Mouse (Mus musculus): ENCODE data around the gene Eya3. TPM values are rescaled to one million over a fixed set of nuclear protein-coding genes. Genes with fewer than 3 reads are reported as not detected.
"Not testable (repeated sequence)": the region's sequence is repeated elsewhere in the genome, so short reads cannot be mapped to it uniquely, and the experiment has no call there.

Eya3 gene
- polyA plus RNA-seq (2015; fragmentation: Nextera tagmentation; extraction: Ambion mirVana) = 11.1 and 16.2 TPM in 2 replicates

DNA sequence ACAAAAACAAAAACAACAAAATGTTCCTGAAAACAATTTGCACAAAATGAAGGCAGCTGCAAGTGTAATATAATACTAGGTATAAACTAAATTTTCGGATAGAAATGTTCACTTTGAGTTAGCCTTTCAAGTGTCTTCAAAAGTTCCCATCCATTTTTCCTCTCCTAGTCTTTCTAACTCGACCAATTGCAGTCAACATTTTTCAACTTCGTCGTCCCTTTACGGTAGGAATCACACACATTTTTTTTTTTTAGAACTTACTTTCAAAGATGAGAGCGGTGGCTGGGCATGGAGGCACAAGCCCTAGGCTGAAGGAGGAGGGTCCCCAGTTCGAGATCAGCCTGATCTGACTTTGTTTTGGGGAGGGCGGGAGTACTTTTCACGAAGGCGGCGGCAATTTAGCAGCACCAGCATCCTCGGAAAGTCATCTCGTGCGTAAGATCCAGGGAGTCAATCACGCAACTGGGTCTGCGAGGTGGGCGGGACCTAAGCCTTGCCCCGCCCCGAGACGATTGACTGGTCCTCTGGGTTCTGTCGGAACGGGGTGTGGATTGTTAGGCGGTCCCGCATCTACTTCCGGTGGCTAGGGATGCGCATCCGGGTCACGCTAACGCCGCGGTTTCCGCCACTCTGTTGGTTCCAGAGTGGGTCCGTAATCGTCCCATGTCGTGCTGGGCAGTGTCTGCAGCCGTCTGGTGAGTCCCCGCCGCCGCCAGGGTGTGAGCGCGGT, at the start of gene Eya3:
Eya3 (plus strand) TSS at position 527 of the 730 bp plus-strand sequence.
- H3K27me3 ChIP-seq (replicated peaks) = no peaks in the 10 kb centered on the region
- H3K9ac ChIP-seq (replicated peaks) = peak within 1 kb of the TSS; percentile 89
- no peaks in the 10 kb centered on the region for H3K9me3 ChIP-seq (replicated peaks)

DNA sequence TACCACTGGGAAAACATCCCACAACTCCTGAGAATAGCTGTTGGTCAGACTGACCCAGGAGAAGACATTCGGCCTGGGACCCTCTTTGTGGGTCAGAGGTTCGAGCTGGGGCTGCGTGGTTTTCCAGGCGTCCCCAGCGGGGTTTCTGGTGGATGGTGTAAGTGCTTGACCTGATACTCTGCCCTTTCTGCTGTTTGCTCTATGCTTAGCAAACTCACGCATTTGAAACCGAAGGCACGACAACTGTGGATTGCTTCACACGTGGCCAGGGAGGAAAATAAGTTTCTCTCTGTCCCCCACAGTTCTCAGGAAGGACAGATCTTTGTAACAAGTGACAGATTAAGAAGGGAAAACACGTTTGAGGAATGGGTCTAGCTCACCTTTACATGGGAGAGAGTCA, 48.1 kb upstream of the Eya3 start:
- 87% methylated on average over 10 of the region's 10 CpGs for WGBS
- ATAC-seq (ENCODE audit: low FRiP score) = no peak
- Histone ChIP-seq H3K4me3 (replicated peaks) (no peak overlapping the region), H3K36me3 (no peaks in the 10 kb centered on the region), H3K4me1 (no peaks in the 10 kb centered on the region), H3K4me2 (no peak overlapping the region), H3K27me3 (replicated peaks) (no peaks in the 10 kb centered on the region), H3K9ac (replicated peaks) (no peak overlapping the region), H3K9me3 (replicated peaks) (no peaks in the 10 kb centered on the region), H3K27ac (replicated peaks) (no peak overlapping the region)

More for the DNA sequence above, at the start of gene Eya3:
- Histone ChIP-seq H3K4me2 (peak within 1 kb of the TSS; percentile 93), H3K4me1 (peaks cover 16% of the 10 kb centered on the region), H3K36me3 (no peaks in the 10 kb centered on the region), H3K4me3 (replicated peaks) (peak within 1 kb of the TSS; percentile 98), H3K27ac (replicated peaks) (peak within 1 kb of the TSS; percentile 85)
- ATAC-seq (ENCODE audit: low FRiP score) = peak; percentile 98
- WGBS = under 1% methylated on average over 41 of the region's 41 CpGs

DNA sequence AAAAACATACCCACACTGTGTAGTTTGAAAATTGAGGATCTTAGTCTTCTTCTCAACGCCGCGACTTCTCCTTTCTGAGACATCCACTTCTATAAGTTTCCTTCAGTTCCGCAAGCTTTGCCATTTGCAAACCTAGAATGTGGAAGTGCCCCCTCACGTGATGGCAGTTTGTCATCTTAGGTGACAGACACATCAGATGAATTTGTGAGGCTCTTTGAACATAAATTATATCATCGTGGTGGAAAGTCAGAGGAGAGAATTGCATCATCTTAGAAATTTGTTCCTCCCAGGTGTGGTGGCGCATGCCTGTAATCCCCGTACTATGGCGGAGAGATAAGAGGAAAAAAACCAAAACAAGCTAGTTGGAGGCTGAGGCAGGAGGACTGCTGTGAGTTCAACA, 45.8 kb upstream of the Eya3 start:
- no peak for ATAC-seq (ENCODE audit: low FRiP score)
- no peak overlapping the region for H3K27ac ChIP-seq (replicated peaks)
- 89% methylated on average over 9 of the region's 9 CpGs for WGBS
- H3K27me3 ChIP-seq (replicated peaks) = no peaks in the 10 kb centered on the region
- no peak overlapping the region for H3K4me2 ChIP-seq
- H3K36me3 ChIP-seq = no peaks in the 10 kb centered on the region
- no peaks in the 10 kb centered on the region for H3K9me3 ChIP-seq (replicated peaks)
- no peaks in the 10 kb centered on the region for H3K4me1 ChIP-seq
- H3K4me3 ChIP-seq (replicated peaks) = no peak overlapping the region
- no peak overlapping the region for H3K9ac ChIP-seq (replicated peaks)

DNA sequence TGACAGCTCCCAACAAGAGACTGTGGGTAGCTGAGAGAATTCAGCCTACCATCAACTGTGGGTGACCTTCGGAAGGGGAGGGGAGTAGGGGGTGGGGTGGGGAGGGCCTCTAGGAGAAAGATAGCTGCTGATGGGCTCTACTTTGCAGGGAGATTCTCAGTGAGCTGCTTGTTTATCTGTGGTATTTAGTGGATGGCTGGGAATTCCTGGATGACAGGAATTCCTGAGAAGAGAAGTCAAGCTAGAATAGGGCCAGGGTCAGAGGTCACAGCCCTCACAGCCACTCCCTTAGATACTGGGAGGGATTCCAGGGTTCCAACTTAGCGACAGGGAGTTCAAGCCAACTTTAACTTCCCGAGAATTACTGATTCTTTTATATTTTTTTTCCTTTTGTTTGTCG, 44.6 kb upstream of the Eya3 start:
- no peak overlapping the region for H3K27ac ChIP-seq (replicated peaks)
- no peak overlapping the region for H3K4me3 ChIP-seq (replicated peaks)
- H3K4me2 ChIP-seq = no peak overlapping the region
- no peaks in the 10 kb centered on the region for H3K4me1 ChIP-seq
- H3K9me3 ChIP-seq (replicated peaks) = no peaks in the 10 kb centered on the region
- ATAC-seq (ENCODE audit: low FRiP score) = no peak
- H3K36me3 ChIP-seq = no peaks in the 10 kb centered on the region
- H3K27me3 ChIP-seq (replicated peaks) = no peaks in the 10 kb centered on the region
- no peak overlapping the region for H3K9ac ChIP-seq (replicated peaks)
- 47% methylated on average over 4 of the region's 4 CpGs for WGBS

DNA sequence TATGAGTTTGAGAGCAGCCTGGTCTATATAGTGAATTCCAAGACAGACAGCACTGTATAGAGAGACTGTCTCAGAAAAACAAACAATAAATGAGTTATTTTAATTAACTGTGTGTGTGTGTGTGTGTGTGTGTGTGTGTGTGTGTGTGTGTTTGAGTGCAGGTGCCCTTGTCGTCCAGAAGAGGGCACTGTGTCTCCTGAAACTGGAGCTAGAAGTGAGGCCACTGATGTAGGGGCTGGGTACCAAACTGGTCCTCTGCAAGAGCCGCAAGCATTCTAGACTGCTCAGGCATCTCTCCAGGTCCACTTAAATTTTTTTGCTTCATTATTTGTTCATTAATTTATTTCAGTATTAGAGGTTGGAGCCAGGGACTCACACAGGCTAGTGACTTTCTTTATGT, 39.9 kb upstream of the Eya3 start:
- H3K9ac ChIP-seq (replicated peaks) = no peak overlapping the region
- H3K9me3 ChIP-seq (replicated peaks) = no peaks in the 10 kb centered on the region
- H3K27ac ChIP-seq (replicated peaks) = no peak overlapping the region
- H3K4me3 ChIP-seq (replicated peaks) = no peak overlapping the region
- 91% methylated on average over 2 of the region's 2 CpGs for WGBS
- H3K4me2 ChIP-seq = no peak overlapping the region
- ATAC-seq (ENCODE audit: low FRiP score) = no peak
- H3K36me3 ChIP-seq = no peaks in the 10 kb centered on the region
- no peaks in the 10 kb centered on the region for H3K27me3 ChIP-seq (replicated peaks)
- H3K4me1 ChIP-seq = no peaks in the 10 kb centered on the region

DNA sequence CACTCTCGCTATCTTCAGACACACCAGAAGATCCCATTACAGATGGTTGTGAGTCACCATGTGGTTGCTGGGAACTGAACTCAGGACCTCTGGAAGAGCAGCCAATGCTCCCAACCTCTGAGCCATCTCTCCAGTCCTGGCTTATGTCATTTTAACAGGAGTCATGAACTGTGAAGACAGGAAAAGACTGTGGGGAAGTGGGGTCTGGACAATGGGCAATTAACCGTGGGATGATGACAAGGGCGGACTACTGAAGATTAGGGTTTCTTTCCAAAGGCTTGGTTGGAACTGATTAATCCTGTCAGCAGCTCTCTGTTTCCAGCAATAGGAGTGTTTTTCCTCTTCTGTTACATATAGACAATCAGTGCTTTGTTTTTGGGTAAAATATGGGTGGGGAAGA, 39.0 kb upstream of the Eya3 start:
- no peaks in the 10 kb centered on the region for H3K4me1 ChIP-seq

DNA sequence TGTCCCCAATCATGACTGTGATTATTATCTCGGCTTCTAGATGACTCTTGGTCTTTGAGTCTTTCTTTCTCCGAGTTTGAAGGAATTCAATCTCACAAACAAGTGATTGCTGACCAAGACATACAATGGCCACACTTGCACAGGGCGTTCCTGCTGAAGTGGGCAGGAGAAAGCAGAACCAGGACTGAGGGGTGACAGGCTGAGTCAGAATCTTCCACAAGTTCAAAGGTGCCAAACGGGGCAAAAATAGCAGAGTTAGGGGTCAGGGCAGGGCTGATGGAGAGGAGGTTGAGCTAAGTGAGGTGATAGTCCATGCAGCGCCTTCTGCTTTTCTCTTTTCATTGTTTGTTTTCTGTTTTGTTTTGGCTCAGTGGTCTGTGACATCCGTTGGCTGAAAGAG, 38.3 kb upstream of the Eya3 start:
- Histone ChIP-seq H3K9me3 (replicated peaks) (no peaks in the 10 kb centered on the region), H3K27me3 (replicated peaks) (no peaks in the 10 kb centered on the region), H3K27ac (replicated peaks) (no peak overlapping the region), H3K4me2 (no peak overlapping the region), H3K36me3 (no peaks in the 10 kb centered on the region), H3K4me1 (no peaks in the 10 kb centered on the region), H3K9ac (replicated peaks) (no peak overlapping the region), H3K4me3 (replicated peaks) (no peak overlapping the region)
- ATAC-seq (ENCODE audit: low FRiP score) = no peak
- 83% methylated on average over 6 of the region's 6 CpGs for WGBS

More for the DNA sequence above, 39.0 kb upstream of the Eya3 start:
- H3K4me3 ChIP-seq (replicated peaks) = no peak overlapping the region
- no peaks in the 10 kb centered on the region for H3K9me3 ChIP-seq (replicated peaks)
- no peak overlapping the region for H3K27ac ChIP-seq (replicated peaks)
- H3K9ac ChIP-seq (replicated peaks) = no peak overlapping the region
- no peaks in the 10 kb centered on the region for H3K27me3 ChIP-seq (replicated peaks)
- ATAC-seq (ENCODE audit: low FRiP score) = no peak
- no peaks in the 10 kb centered on the region for H3K36me3 ChIP-seq
- 90% methylated on average over 3 of the region's 3 CpGs for WGBS
- H3K4me2 ChIP-seq = no peak overlapping the region

DNA sequence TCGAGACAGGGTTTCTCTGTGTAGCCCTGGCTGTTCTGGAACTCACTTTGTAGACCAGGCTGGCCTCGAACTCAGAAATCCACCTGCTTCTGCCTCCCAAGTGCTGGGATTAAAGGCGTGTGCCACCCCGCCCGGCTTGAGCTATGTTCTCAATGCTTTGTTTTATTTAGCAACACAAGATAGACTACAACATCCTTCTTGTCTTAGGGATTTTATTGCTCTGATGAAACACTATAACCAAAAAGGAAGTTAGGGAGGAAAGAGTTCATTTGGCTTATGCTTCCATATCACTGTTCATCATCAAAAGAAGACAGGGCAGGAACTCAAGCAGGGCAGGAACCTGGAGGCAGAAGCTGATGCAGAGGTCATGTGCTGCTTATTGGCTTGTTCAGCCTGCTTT, 37.5 kb upstream of the Eya3 start:
- H3K36me3 ChIP-seq; H3K9ac ChIP-seq (replicated peaks); H3K4me3 ChIP-seq (replicated peaks); H3K4me1 ChIP-seq; H3K27ac ChIP-seq (replicated peaks); ATAC-seq (ENCODE audit: low FRiP score); H3K4me2 ChIP-seq; H3K9me3 ChIP-seq (replicated peaks); H3K27me3 ChIP-seq (replicated peaks): not testable (repeated sequence)
- 87% methylated on average over 5 of the region's 5 CpGs for WGBS

DNA sequence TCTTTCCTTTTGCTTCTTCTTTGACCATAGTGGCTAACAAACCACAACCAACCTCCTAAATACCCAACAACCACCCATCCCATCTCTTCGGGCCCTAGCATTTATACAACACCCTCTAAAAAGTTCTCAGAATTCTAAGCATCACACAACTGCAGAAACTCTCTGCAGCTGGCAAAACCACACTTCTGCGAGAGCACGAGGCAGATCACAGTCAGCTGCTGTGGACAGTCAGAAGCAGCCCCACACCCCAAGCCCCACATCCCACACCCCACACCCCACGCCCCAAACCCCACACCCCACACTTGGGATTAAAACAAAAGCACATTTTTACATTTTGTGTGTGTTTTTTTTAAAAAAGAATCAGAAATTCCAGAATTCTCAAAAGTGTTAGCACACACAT, 35.3 kb upstream of the Eya3 start:
- no peak overlapping the region for H3K4me2 ChIP-seq
- H3K9me3 ChIP-seq (replicated peaks) = no peaks in the 10 kb centered on the region
- H3K27me3 ChIP-seq (replicated peaks) = no peaks in the 10 kb centered on the region
- 77% methylated on average over 4 of the region's 4 CpGs for WGBS
- H3K4me1 ChIP-seq = no peaks in the 10 kb centered on the region
- no peaks in the 10 kb centered on the region for H3K36me3 ChIP-seq
- H3K9ac ChIP-seq (replicated peaks) = no peak overlapping the region
- H3K4me3 ChIP-seq (replicated peaks) = no peak overlapping the region
- H3K27ac ChIP-seq (replicated peaks) = no peak overlapping the region
- ATAC-seq (ENCODE audit: low FRiP score) = no peak

DNA sequence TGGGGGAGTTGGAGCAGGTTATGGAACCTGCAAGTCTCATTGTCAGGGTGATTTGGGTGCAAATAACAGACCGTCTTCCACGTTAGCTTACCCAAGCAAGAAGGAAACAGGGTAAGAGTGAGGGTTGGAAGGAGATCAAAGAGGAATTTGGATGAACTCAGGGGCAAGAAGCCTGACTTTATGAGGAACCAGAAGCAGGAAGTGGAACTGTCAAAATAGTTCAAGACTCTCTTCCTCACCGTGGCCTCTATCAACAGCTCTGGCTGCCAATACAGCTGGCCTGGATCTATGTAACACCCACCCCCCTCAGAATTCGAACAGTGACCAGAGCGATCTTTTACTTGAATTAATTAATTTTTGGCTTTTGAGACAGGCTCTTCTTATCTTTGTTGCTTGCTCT, 33.0 kb upstream of the Eya3 start:
- ATAC-seq (ENCODE audit: low FRiP score) = no peak

DNA sequence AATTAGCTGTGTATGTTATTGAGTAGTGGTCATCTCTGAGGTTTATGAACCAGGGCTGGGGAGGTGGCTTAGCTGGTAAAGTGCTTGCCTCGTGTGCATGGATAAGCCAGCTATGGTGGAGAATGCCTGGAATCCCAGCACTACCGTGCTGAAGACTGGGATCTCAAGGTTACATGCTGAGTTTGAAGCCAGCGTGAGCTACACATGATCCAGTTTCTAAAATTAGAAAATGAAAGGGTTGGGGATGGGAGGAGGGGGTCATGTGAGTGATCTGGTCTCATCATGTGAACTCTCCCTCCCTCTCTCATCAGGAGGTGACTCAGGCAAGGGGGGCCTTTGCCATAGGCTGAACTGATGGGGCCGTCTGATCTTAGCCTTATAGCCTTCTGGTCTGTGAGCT, 30.6 kb upstream of the Eya3 start:
- H3K9ac ChIP-seq (replicated peaks) = no peak overlapping the region
- H3K36me3 ChIP-seq = no peaks in the 10 kb centered on the region
- no peaks in the 10 kb centered on the region for H3K4me1 ChIP-seq
- H3K4me2 ChIP-seq = no peak overlapping the region
- 66% methylated on average over 4 of the region's 4 CpGs for WGBS
- no peak overlapping the region for H3K27ac ChIP-seq (replicated peaks)
- ATAC-seq (ENCODE audit: low FRiP score) = no peak
- no peaks in the 10 kb centered on the region for H3K9me3 ChIP-seq (replicated peaks)
- no peak overlapping the region for H3K4me3 ChIP-seq (replicated peaks)
- no peaks in the 10 kb centered on the region for H3K27me3 ChIP-seq (replicated peaks)

More for the DNA sequence above, 33.0 kb upstream of the Eya3 start:
- H3K9me3 ChIP-seq (replicated peaks) = no peaks in the 10 kb centered on the region
- no peaks in the 10 kb centered on the region for H3K36me3 ChIP-seq
- no peak overlapping the region for H3K4me3 ChIP-seq (replicated peaks)
- 82% methylated on average over 5 of the region's 5 CpGs for WGBS
- no peaks in the 10 kb centered on the region for H3K4me1 ChIP-seq
- no peak overlapping the region for H3K27ac ChIP-seq (replicated peaks)
- no peak overlapping the region for H3K4me2 ChIP-seq
- H3K9ac ChIP-seq (replicated peaks) = no peak overlapping the region
- H3K27me3 ChIP-seq (replicated peaks) = no peaks in the 10 kb centered on the region

DNA sequence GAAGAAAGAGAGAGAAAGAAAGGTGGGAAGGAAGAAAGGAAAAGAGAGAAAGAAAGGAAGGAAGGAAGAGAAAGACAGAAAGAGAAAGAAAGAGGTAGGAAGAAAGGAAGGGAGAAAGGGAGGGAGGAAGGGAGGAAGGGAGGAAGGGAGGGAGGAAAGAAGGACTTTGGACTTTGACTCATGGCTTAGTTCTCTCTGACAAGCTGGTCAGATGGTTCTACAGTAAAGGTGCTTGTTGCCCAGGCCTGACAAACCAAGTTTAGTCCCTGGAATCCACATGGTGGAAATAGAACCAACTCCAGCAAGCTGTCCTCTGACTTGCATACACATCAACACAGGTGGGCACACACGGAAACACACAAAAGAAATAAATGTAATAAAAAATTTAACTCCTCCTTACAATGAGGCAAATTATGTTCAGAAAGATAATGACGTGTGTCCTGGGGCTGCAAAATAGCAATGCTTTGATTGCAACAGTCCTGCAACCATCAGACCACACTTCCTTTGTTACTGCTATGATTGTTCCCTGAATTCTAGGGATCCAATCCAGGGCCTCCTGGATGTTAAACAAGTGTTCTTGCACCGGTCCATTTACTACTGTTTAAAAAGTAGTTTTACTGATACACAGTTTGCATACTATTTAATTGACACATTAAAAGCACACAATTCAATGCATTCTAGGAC, 28.3 kb upstream of the Eya3 start:
- no peak overlapping the region for H3K27ac ChIP-seq (replicated peaks)
- no peaks in the 10 kb centered on the region for H3K36me3 ChIP-seq

More for the DNA sequence above, 28.3 kb upstream of the Eya3 start:
- Histone ChIP-seq H3K9me3 (replicated peaks) (no peaks in the 10 kb centered on the region), H3K9ac (replicated peaks) (no peak overlapping the region), H3K27me3 (replicated peaks) (no peaks in the 10 kb centered on the region), H3K4me1 (no peaks in the 10 kb centered on the region), H3K4me2 (no peak overlapping the region), H3K4me3 (replicated peaks) (no peak overlapping the region)
- WGBS = 77% methylated on average over 3 of the region's 3 CpGs
- ATAC-seq (ENCODE audit: low FRiP score) = no peak
